Mouse (Mus musculus) frontal cortex, postnatal 10 days (tissue): Measurements from ENCODE around the gene Pde4b.

Experiments
- DNase-seq, 2 experiments: peaks; one replicate each; pipeline ENCODE4 v3.0.0; 2022; ENCODE audit warnings: low spot score in 2 of 2, mixed read lengths in 1 of 2

The Pde4b gene

DNA sequence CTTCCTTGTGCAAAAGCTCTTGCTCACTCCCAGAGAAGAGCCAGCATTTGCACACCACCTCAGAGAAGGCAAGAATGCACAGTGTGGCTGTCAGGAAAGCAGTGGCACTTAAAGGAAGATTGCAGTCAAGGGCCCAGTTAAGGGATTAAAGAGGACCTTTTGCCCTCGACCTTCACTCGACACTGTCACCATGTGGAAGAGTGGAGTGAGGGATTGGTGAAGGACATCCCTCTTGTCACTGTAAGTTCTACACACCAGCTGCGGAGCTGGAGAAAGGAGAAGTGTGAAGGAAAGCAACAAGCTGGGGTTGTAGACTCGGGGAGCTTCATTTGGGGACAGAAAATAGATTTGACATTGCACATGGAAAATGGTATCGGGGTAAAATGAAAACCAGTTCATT lies 89.9 kb downstream of the Pde4b start:
- DNase-seq = no peak

DNA sequence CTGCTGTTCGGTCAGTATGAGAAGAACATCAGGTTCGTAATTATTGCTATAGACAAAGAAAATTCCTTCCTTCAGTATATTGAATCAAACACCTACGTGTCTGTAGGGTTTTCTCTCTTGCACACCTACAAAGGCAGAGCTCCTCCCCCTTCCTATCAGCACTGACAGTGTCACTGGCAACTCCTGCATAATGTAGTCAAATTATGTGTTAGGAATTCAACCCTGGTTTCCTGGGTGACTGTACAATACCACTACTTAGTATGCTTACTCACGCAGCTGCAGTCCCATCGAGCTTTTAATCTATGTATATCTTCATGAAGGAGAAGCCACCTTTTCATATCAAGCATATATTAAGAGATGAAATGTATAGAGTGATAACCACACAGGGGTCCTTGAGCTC lies 99.5 kb downstream of the Pde4b start:
- no peak for DNase-seq

GRCm38 (mm10) chr4:102197707-102198106 lies 110.4 kb downstream of the Pde4b start:
- no peak for DNase-seq

DNA sequence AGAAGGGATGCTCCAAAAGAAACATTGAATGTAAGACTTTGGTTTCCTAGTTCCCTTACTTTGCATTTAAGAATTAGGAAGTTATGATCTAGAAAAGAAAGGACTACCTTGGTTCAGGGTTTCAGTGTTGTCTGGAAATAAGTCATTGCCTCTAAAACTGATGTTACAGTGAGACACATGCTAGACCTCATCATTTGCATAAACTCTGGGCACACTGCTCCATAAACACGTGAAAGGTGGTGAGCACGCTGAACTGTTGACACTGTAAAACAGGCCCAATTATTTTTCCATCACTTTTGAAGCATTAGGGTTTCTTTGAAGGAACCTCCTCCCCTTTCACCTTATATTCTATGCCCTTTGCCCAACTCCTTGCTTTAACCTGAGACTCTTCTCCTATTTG lies 122.4 kb downstream of the Pde4b start:
- DNase-seq = no peak

DNA sequence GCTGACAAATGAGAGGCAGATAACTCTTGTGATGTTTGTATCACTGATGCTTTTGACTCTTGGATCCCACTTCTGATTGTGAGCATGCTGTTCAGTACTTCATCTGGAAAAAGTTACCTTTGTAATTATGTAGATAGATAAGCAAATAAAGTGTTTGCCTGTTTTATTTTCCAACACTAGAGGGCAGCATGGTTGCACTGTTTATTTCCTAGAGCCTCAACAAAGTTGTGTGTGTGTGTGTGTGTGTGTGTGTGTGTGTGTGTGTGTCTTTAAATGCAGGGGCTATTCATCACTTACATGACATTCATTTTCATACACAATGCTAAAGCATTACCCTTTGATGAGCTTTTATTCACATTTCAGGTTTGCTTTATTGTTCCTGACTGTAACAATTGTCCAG lies 139.4 kb downstream of the Pde4b start:
- no peak for DNase-seq

DNA sequence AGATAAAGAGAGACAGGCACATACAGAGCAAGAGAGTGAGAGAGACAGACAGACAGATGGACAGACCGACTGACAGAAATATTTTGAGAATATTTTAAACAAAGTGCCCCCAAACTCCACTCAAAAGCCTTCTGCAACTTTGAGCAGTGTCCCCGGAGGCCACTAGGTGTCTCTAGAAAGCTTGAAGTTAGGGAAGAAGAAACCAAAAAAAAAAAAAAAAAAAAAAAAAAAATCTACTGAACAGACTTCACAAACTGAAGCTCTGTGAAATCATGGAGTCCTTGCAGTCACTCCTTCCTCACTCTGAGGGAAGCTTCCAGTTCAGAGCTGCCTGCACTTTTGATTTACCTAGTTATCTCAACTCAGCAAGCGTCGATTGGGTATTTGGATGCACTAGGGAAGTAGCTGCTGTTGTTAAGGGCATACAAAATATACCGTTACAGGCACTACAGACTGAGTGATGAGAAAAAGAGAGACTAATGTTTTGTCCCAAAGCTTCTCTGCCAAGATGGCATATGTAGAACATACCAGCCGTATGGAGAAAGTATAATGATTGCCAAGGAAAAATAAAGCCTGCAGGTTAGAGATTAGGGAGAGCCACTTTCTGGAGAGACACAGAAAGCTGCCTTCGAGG lies 141.7 kb downstream of the Pde4b start:
- peak in 1 of 2 experiments; percentile 45 for DNase-seq

DNA sequence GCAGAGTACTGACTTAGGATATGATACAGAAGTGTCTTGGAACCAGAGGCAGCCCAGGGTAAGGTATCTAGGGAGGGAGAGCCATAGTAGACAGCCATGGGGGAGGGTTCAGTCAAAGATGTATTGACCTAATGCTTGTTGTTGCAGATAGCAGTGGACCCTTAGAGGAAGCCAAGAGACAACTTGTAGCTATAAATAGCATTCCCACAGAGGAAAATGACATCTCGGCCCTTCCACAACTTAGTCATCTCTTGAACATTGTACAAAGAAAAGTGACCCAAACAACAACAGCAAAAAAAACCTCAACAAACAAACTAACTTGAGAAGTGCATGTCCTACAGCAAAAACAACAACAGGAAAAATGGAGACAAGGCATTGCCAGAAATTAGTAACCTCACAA lies 143.6 kb downstream of the Pde4b start:
- no peak for DNase-seq

DNA sequence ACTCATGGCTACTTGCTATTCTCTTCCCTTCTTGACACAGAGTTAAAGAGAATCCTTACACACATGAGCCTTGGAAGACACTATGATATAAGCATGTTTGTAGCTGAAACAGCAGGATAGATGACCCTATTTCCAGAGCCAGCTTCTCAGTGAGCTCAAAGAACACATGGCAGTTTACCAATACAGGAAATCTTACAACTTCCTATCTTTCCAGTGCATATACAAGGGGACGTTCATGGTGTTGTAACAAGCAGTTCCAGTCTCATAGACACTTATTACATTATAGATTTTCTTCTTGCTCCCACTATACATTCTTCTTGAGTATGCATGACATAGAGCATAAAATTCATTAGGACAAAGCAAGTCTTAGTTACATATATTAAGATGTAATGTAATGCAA lies 146.3 kb downstream of the Pde4b start:
- no peak for DNase-seq

DNA sequence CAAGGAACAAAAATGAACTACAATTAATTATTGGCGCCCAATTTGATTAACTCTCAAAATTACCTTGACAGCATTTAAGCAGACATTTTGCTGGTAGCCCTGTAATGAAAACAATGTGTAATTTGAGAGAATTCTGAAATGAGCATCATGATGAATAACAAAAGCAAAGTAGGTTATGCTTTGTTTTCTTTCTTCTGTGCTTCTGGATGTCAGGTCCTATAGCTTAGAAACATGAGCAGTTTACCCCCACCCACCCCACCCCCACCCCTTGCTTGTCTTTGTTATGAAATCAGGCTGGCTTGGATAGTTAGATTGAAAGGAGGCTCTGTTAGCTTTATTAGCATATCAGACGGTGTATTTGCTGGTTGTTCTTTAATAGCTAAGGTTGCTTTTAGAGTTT lies 147.8 kb downstream of the Pde4b start:
- no peak for DNase-seq

- DNase-seq = no peak
Observed at GRCm38 (mm10) chr4:102239102-102239501, 151.8 kb downstream of the Pde4b start.

- peak; percentile 39 to 44 for DNase-seq
Observed at GRCm38 (mm10) chr4:102239657-102240390, 152.5 kb downstream of the Pde4b start.

DNA sequence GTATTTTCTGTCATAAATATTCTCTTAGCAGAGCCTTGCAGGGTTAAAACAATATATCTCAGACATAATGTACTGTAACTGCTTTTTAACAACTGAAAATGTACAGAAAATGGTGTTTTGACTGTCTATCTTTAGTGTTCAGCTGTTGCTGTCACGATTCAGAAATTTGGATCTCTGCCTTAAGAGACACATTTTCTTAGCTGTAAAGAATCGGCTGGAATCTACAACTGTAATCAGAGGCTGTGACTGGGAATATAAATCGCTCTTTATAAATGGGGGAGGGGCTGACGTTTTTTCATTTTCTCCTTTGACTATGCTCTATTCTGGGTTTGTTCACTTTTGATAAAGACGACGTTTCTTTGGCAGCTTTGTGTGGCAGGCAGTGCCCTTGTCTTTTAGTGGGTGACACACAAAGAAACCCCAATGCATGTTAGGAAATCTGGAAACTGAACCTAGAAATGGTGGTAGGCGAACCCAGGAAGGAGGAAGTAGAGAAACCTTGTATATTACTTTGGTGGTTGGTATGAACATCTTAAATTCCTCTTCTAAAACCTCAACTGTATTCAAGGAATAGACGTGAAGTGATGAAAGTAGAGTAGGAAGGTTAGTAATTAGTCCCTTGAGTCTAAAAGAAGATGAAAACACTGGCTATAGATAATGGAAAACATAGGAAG lies 153.5 kb downstream of the Pde4b start:
- no peak for DNase-seq

DNA sequence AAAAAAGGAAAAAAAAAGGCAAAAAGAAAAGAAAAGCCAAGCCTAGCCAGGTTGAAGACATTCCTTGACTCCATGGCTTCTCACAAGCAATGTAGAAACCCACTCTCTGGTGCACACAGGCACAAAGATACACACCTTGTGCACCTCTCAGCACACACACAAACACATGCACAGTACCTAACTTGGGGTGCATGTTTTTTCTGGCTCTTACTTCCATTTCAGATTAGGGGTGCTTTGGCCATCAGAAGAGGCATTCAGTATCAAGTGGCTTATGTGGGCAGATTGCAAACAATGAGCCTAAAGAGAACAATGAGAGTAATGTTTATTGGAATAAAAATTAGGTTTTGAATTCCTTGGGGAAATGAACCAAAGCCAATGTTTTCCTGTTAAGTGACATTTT lies 166.7 kb downstream of the Pde4b start:
- no peak for DNase-seq

- DNase-seq = peak; percentile 31 to 48
Observed at GRCm38 (mm10) chr4:102254466-102255294, 167.3 kb downstream of the Pde4b start.

DNA sequence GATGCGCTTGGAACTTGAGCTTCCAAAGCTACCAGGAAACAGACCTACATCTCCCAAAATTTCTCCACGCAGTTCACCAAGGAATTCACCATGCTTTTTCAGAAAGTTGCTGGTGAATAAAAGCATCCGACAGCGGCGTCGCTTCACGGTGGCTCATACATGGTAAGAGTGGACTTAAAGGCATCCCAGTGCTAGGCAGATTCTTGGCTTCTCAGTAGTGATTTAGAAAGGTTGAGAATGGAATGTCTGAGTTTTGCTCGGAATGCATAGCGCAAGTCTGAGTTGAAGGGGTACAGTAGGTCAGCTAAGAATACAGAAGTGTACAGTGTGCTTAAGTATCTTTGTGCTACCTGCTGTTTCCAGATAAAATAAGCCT lies 167.9 kb downstream of the Pde4b start:
- no peak for DNase-seq

DNA sequence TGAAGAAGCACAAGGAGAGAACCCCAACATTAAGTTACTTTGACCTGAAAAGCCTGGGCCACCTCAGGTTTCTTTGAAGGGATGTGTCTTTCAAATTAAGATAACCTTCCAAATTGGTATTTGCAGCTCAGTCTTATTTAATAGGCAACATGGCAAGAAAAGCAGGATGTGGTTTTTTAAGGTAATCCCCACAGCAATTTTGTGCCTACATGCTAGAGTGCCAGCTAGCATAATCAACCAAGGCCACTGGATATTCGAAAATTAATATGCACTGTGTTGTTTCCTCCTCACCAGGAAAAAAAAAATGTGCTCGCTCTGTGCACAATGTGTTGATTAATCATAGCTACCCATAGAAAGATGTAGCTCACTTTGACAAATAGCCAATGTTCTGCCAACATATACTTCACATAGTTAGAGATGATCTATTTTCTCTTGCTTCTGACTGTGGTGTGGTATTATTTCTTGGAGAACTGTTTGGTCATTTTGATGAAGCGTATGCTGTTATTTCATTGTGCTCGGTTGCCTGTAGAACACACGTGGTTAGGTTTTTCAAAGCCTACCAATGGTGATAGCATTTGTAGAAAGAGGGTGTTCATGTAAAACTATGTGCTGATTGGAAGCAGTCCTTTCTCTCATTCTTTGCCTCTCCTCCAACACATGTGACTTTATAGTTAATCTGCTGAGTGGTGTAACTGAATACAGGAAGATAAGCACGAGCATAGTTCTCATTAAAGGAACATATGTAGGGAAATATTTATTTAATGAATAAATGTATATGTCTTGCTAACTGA lies 169.0 kb downstream of the Pde4b start:
- DNase-seq = no peak

DNA sequence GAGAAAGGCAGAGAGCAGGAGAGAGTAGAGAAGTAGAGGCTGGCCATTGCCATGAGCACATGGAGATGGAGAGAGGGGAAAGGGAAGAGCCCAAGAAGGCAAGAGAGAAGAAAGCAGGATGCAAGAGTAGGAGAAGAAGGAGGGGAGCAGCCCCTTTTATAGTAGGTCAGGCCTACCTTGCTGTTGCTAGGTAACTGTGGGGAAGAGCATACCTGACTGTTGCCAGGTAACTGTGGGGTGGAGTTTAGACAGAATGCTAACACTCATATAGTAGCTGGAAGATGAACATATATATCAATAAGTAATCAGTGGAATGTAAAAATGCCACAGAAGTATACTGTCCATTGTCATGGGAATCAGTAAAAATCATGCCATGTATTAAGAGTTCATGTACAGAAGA lies 172.9 kb downstream of the Pde4b start:
- DNase-seq = no peak

DNA sequence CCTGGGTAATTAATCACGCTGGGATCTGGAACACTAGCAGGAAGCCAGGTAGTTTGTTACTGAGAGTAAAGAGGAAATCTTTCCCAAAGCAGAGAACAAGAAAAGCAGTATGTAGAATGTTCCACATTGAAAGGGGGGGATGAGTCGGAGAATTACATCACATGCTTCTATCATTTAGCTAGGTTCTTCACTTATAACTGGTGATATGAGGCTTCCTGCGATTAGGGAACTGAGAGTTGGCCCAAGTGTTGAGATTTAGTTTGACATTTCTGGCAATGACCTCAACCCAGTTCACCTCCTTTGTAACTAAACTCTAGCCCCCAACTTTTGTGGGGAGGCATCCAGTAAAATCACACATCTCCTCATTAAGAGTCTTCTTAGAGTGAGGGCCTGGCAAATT lies 185.0 kb downstream of the Pde4b start:
- no peak for DNase-seq

DNA sequence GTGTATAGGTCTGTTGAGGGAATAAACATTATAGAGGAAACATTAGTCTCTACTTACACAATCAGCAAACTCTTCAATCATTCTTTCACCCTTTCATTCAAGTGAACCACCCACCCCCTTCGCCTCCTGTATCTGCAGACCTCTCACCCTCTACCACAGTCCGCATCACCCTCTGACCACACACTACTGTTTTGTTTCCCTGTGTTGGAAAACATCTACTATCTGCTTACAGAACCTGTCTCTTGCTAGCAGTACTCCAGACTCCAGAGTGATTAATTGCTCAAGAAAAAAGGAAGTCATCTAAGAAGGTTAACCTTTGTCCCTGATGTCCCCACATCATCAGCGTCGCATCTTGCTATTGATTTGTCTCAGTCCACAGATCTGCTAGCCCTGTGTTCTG lies 185.4 kb downstream of the Pde4b start:
- DNase-seq = no peak

DNA sequence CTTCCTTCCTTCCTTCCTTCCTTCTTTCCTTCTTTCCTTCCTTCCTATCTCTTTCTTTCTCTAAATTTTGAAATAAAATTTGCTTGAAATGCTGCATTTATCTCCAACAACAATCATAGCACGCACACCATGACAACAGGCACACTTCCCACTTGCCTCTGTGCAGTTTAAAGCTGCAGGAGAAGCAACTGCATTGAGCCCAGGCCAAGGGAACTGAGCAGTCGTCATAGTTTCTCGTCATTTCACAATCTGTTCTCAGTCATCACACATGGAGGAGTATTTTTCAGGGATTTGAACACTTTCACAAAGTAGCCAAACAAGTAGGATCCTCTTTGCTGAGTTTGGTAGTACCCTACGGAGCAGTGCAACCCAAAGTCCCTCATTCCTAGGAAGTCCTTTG lies 188.4 kb downstream of the Pde4b start:
- DNase-seq = peak in 1 of 2 experiments; percentile 12

- DNase-seq = no peak
Observed at GRCm38 (mm10) chr4:102278958-102279357, 191.6 kb downstream of the Pde4b start.
